Mouse (Mus musculus) kidney, embryonic 14.5 days (tissue): ENCODE results near the gene Ccdc47. TPM values are rescaled to one million over a fixed set of nuclear protein-coding genes. Genes with fewer than 3 reads are reported as not detected.
"Not testable (repeated sequence)": the region's sequence is repeated elsewhere in the genome, so short reads cannot be mapped to it uniquely, and the experiment has no call there.

ENCODE experiments used
- ATAC-seq: fragments of 200-750 bp; cut with Nextera tagmentation; 2 replicates; pipeline ENCODE4 v1.8.0; 2017; ENCODE audit warnings: moderate number of reproducible peaks, mild to moderate bottlenecking, moderate TSS enrichment, moderate library complexity; ENCODE audit not compliant: low FRiP score, low TSS enrichment
- H3K27ac ChIP-seq: fragments of 300-500 bp; sonication (generic); 2 replicates; pipeline ENCODE4 v1.5.1; 2014; ENCODE audit warnings: low read depth, mild to moderate bottlenecking, low read length, moderate library complexity, mixed read lengths
- H3K27me3 ChIP-seq: fragments of 300-500 bp; sonication (generic); 2 replicates; pipeline ENCODE4 v1.6.1; 2014; ENCODE audit warnings: mild to moderate bottlenecking, low read length; ENCODE audit not compliant: control insufficient read depth, insufficient read depth
- H3K36me3 ChIP-seq: fragments of 300-500 bp; sonication (generic); 2 replicates; pipeline ENCODE4 v1.6.1; 2014; ENCODE audit warnings: low read length, mixed read lengths; ENCODE audit not compliant: control insufficient read depth, insufficient read depth
- H3K4me1 ChIP-seq: fragments of 300-500 bp; sonication (generic); 2 replicates; pipeline ENCODE4 v1.6.1; 2014; ENCODE audit warnings: low read length, mixed read lengths; ENCODE audit not compliant: control insufficient read depth, insufficient read depth
- H3K4me2 ChIP-seq: fragments of 300-500 bp; sonication (generic); replicated peaks from 2 replicates; pipeline ENCODE4 v1.6.1; 2014; ENCODE audit warnings: low read depth, mild to moderate bottlenecking, low read length
- H3K4me3 ChIP-seq: fragments of 300-500 bp; sonication (generic); 2 replicates; pipeline ENCODE4 v1.5.1; 2014; ENCODE audit warnings: mild to moderate bottlenecking, low read length
- H3K9ac ChIP-seq: fragments of 300-500 bp; sonication (generic); 2 replicates; pipeline ENCODE4 v1.6.1; 2014; ENCODE audit warnings: low read depth, mild to moderate bottlenecking, low read length, moderate library complexity
- H3K9me3 ChIP-seq: fragments of 300-500 bp; sonication (generic); 2 replicates; pipeline ENCODE4 v1.6.1; 2016; ENCODE audit warnings: low read length; ENCODE audit not compliant: control insufficient read depth
- WGBS: fragments of 180-500 bp; shearing (Covaris S2); extraction: QIAGEN DNeasy Blood & Tissue Kit; methylation state at CpG from one replicate; pipeline ENCODE4 v1.1.7; 2014; 5-methylcytosine and 5-hydroxymethylcytosine counted together
- polyA plus RNA-seq: library from polyadenylated mRNA; unstranded; fragments of >200 nt; fragmentation: Nextera tagmentation; extraction: Ambion mirVana; gene quantifications from 2 replicates; pipeline ENCODE4 v1.2.1, GENCODE M21; 2014

Ccdc47 gene
- polyA plus RNA-seq, 1 experiment from 2014 or later, result 60.3 TPM

- Histone ChIP-seq H3K27me3 (no peaks in the 10 kb centered on the region), H3K4me2 (no peak within 1 kb of the TSS), H3K4me1 (no peaks in the 10 kb centered on the region), H3K9me3 (no peaks in the 10 kb centered on the region), H3K9ac (no peak within 1 kb of the TSS), H3K36me3 (peaks cover 80% of the 10 kb centered on the region), H3K27ac (no peak within 1 kb of the TSS), H3K4me3 (no peak within 1 kb of the TSS)
- ATAC-seq, result no peak
- 82% methylated on average over 5 of the region's 5 CpGs for WGBS
Measured at GRCm38 (mm10) chr11:106202123-106202465, 14.1 kb downstream of the Ccdc47 start, which contains the start of gene Strada. Gene Strada, minus strand, starts transcription at chr11:106202168.

GRCm38 (mm10) chr11:106201337-106202122 is 14.6 kb downstream of the Ccdc47 start:
- H3K36me3 ChIP-seq, result peaks cover 78% of the 10 kb centered on the region
- no peak for ATAC-seq
- no peak overlapping the region for H3K4me2 ChIP-seq
- no peaks in the 10 kb centered on the region for H3K4me1 ChIP-seq
- H3K4me3 ChIP-seq, result no peak overlapping the region
- 96% methylated on average over 19 of the region's 19 CpGs for WGBS
- H3K27me3 ChIP-seq, result no peaks in the 10 kb centered on the region
- no peaks in the 10 kb centered on the region for H3K9me3 ChIP-seq
- no peak overlapping the region for H3K9ac ChIP-seq
- H3K27ac ChIP-seq, result no peak overlapping the region

GRCm38 (mm10) chr11:106200756-106201155 is 15.4 kb downstream of the Ccdc47 start:
- H3K36me3 ChIP-seq, result peaks cover 75% of the 10 kb centered on the region
- no peak overlapping the region for H3K9ac ChIP-seq
- no peak overlapping the region for H3K27ac ChIP-seq
- no peak overlapping the region for H3K4me3 ChIP-seq
- no peaks in the 10 kb centered on the region for H3K4me1 ChIP-seq
- H3K9me3 ChIP-seq, result no peaks in the 10 kb centered on the region
- H3K27me3 ChIP-seq, result no peaks in the 10 kb centered on the region
- no peak for ATAC-seq
- H3K4me2 ChIP-seq, result no peak overlapping the region
- 75% methylated on average over 6 of the region's 6 CpGs for WGBS

GRCm38 (mm10) chr11:106199997-106200396 is 16.1 kb downstream of the Ccdc47 start:
- peaks cover 67% of the 10 kb centered on the region for H3K36me3 ChIP-seq
- not testable (repeated sequence) for H3K4me1 ChIP-seq, H3K4me2 ChIP-seq, H3K27ac ChIP-seq, H3K27me3 ChIP-seq, H3K9ac ChIP-seq, H3K9me3 ChIP-seq, ATAC-seq, H3K4me3 ChIP-seq
- 92% methylated on average over 7 of the region's 7 CpGs for WGBS

- Histone ChIP-seq H3K27me3 (no peaks in the 10 kb centered on the region), H3K9me3 (no peaks in the 10 kb centered on the region), H3K9ac (no peak overlapping the region), H3K36me3 (peaks cover 52% of the 10 kb centered on the region), H3K4me1 (no peaks in the 10 kb centered on the region), H3K27ac (no peak overlapping the region), H3K4me3 (no peak overlapping the region), H3K4me2 (no peak overlapping the region)
- 89% methylated on average over 4 of the region's 4 CpGs for WGBS
- ATAC-seq, result no peak
Measured at GRCm38 (mm10) chr11:106198277-106198676, 17.9 kb downstream of the Ccdc47 start.

GRCm38 (mm10) chr11:106195341-106195740 is 20.8 kb downstream of the Ccdc47 start:
- H3K9me3 ChIP-seq, result no peaks in the 10 kb centered on the region
- H3K27me3 ChIP-seq, result no peaks in the 10 kb centered on the region
- no peak overlapping the region for H3K9ac ChIP-seq
- peaks cover 25% of the 10 kb centered on the region; the same call in 1 of the 2 replicates for H3K36me3 ChIP-seq
- H3K4me2 ChIP-seq, result no peak overlapping the region
- no peak overlapping the region for H3K27ac ChIP-seq
- no peaks in the 10 kb centered on the region for H3K4me1 ChIP-seq
- no peak overlapping the region for H3K4me3 ChIP-seq
- no peak for ATAC-seq

GRCm38 (mm10) chr11:106194891-106195290 is 21.3 kb downstream of the Ccdc47 start:
- no peaks in the 10 kb centered on the region for H3K4me1 ChIP-seq
- peaks cover 23% of the 10 kb centered on the region; the same call in 1 of the 2 replicates for H3K36me3 ChIP-seq
- H3K27ac ChIP-seq, result no peak overlapping the region
- H3K9me3 ChIP-seq, result no peaks in the 10 kb centered on the region
- no peak overlapping the region for H3K4me2 ChIP-seq
- no peak overlapping the region for H3K4me3 ChIP-seq
- no peak for ATAC-seq
- WGBS, result 91% methylated on average over 7 of the region's 7 CpGs
- no peaks in the 10 kb centered on the region for H3K27me3 ChIP-seq
- H3K9ac ChIP-seq, result no peak overlapping the region

- peak overlapping the region; percentile 63 for H3K4me2 ChIP-seq
- H3K27me3 ChIP-seq, result no peaks in the 10 kb centered on the region
- peak overlapping the region; percentile 53 for H3K4me3 ChIP-seq
- no peaks in the 10 kb centered on the region for H3K9me3 ChIP-seq
- H3K4me1 ChIP-seq, result no peaks in the 10 kb centered on the region
- peak overlapping the region; percentile 86 for H3K27ac ChIP-seq
- H3K9ac ChIP-seq, result peak overlapping the region; percentile 64
- peaks cover 23% of the 10 kb centered on the region; the same call in 1 of the 2 replicates for H3K36me3 ChIP-seq
- 35% methylated on average over 3 of the region's 3 CpGs for WGBS
- ATAC-seq, result no peak
Measured at GRCm38 (mm10) chr11:106194155-106194541, 22.0 kb downstream of the Ccdc47 start.

- Histone ChIP-seq H3K36me3 (peaks cover 18% of the 10 kb centered on the region; the same call in 1 of the 2 replicates), H3K4me3 (peak overlapping the region; percentile 53), H3K4me1 (no peaks in the 10 kb centered on the region), H3K9ac (peak overlapping the region; percentile 64), H3K27ac (peak overlapping the region; percentile 86), H3K9me3 (no peaks in the 10 kb centered on the region), H3K27me3 (no peaks in the 10 kb centered on the region), H3K4me2 (peak overlapping the region; percentile 63)
- peak; percentile 98 for ATAC-seq
- under 1% methylated on average over 42 of the region's 44 CpGs for WGBS
Measured at GRCm38 (mm10) chr11:106193371-106194154, 22.6 kb downstream of the Ccdc47 start.
